Mouse (Mus musculus): ENCODE measurements at regions not wholly inside any gene's neighbourhood (a gene's known extent, or its start where the extent isn't known, plus 50 kb on each side); places are given as distances from the start of the nearest gene placed in this dataset.
A peak's percentile ranks its signal among the peaks of the same experiment; 100 is the strongest.

DNA sequence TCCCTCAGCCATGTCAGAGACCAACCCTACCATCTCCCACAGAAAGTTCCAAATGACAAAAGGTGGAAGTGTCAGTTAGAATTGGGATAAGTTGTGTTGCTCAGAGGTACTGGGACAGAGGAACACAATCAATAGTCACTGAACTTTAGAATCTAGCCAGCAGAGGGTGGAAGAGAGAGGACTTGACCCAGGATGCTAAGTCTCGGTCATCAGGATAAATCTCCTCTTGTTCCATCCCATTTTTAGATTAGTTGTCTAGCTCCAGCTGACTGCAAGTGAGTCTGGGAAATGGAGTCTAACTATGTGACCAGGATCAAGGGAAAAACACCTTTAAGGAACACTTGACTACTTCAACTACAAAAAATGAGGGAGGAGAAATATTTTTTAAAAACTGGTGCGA is 91.5 kb downstream of the Fam84b start:
- no peak for DNase-seq (ENCODE audit: low spot score in 2 of 2)
- intact Hi-C loops (cut with DNase I) = no loop called here

DNA sequence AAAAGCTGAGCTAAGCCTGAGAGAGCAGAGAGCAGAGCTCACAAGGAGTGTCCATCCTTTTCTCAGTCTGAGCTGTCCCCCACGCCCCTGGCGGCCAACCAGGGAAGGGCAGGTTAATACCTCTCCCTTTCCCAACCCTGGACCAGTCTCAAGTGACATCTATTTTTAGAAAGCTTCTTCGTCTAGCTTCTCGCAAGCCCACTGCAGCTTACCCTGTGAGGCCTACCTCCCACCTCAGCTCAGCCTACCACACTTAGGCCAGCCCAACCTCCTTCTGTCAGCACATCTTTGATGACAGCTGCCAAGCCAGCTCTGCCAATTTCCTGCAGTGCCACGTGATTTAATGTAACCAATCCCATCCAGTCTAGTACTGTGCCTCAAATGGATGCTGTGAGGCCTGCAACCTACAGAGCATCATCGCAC is 93.6 kb downstream of the Fam84b start:
- DNase-seq (ENCODE audit: low spot score in 2 of 2) = peak; percentile 6 to 9
- intact Hi-C loops (cut with DNase I) = no loop called here

DNA sequence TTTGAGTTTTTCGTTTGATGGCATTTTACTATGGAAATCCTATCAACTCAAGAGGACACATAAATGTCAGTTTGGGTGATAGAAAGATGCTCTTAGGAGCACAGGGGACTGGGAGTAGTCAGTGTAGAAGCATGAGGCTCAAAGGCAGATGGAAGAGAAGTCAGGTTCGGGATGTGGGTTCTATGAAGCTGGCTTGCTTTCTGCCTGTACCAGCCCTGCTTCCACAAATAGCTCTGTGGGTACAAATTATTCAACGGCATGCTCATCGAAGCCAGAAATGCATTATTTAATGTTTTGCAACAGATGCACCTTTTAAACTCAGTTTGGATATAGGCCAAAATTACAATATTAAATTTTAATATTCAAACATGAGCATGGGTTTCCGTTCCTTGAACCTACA is 99.3 kb downstream of the Fam84b start:
- no peak for DNase-seq (ENCODE audit: low spot score in 2 of 2)
- intact Hi-C loops (cut with DNase I) = no loop called here

DNA sequence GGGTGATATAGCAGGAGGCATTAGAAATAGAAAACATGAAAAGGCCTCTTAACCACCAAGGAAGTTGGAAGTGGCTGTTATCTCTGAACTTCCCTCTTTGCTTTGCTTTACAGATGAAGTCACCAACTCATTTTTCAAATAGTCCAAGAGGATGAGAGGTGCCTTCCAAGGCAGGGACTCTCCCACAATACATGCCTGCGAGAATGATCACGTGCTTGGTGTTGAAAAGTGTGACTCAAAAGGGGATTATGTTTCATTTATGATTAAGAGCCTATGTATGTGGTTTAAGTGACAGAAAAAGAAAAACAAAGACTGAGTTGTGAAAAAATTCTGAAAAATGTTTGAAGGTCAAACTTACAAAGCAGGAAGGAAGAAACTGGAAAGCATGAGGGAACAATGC is 114.0 kb downstream of the Fam84b start:
- intact Hi-C loops (cut with DNase I) = no loop called here
- DNase-seq (ENCODE audit: low spot score in 2 of 2) = no peak

DNA sequence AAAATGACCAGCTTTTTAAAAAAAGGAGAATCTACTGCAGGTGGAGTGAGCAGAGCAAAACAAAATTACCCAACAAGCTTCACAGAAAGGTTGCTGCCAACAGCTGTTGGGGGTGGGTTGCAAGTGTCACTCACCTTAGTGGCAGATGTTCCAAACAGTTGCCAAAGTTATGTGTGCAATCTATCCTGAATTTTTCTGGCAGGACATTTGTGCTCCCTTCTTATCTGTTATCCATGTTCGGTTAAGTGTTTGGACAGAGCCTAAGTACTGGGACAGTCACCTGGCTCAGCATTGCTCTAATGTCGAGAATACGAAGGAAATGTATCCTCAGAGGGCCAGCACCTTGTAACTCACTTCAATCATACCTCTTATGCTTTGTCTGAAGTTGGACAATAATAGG is 115.3 kb downstream of the Fam84b start:
- intact Hi-C loops (cut with DNase I) = no loop called here
- DNase-seq (ENCODE audit: low spot score in 2 of 2) = no peak

DNA sequence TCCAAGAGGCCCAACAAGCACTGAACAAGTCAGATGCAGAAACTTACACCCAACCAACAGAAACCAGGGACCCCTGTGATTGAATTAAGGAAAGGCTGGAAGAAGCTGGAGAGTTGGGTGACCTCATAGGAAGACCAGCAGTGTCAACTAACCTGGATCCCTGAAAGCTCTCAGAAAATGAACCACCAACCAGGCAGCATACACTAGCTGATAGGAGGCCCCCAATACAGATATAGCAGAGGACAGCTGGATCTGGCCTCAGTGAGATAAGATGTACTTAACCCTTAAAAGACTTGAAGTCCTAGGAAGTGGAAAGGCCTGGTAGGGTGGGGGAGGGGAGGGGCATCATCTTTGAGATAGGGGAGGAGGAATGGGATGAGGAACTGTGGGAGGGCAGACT is 121.2 kb downstream of the Fam84b start:
- DNase-seq (ENCODE audit: low spot score in 2 of 2) = no peak
- intact Hi-C loops (cut with DNase I) = no loop called here

DNA sequence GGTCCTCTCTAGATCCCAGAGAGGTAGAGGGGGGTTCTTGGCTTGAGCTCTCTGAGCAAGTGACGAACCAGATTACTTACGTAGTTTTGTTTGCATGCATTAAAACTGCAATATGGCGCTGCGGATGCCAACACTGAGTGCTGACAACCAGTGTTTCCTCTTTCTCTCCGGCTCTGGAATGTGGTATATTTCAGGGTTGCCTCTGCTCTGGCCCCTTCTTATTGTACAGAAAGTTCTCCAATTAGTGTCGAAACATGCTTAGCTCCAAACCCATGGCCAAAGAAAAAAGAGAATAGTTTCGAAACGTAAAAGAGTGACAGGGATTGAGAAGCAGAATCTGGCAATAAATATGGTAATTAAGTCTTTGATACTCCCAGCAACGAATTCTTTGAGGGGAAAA is 124.8 kb downstream of the Fam84b start:
- DNase-seq (ENCODE audit: low spot score in 2 of 2) = no peak
- intact Hi-C loops (cut with DNase I) = no loop called here

DNA sequence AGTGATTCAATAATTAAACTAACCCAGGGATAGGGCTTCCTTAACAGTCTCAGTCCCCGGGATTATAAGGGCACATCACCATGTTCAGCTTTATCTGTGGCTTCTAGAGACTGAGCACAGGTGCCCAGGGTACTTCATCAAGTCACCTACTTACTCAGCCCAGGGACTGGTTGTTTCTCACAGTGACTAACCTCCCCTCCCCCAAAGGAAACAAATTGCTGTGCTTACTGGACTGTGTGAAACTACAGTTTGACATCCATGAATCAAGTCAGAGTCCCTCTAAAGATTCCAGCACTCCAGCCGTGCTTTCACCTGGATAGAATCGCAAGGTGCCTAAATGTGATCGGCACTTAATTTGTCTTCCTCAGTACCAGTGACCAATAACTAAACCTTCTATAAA is 125.2 kb downstream of the Fam84b start:
- intact Hi-C loops (cut with DNase I) = no loop called here
- DNase-seq (ENCODE audit: low spot score in 2 of 2) = no peak

DNA sequence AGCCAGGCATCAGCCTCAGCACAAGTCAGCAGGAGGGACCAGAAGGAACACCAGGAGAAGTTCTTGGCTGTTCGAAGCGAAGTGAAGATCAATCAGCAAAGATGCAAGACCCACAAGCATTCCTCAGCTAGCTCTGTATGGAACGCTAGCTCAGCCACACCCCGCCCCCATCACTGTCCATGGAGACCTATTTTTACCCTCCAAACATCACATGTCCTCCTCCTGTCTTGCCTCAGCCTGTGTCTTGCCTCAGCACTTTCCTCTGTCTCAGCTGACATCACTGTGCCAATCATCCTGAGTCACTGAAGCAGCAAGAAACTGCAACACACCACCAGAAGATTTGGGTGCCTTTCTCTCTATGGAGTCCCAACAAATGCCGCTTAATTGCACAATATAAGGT is 134.2 kb downstream of the Fam84b start:
- DNase-seq (ENCODE audit: low spot score in 2 of 2) = peak in 1 of 2 experiments; percentile 6
- intact Hi-C loops (cut with DNase I) = no loop called here

DNA sequence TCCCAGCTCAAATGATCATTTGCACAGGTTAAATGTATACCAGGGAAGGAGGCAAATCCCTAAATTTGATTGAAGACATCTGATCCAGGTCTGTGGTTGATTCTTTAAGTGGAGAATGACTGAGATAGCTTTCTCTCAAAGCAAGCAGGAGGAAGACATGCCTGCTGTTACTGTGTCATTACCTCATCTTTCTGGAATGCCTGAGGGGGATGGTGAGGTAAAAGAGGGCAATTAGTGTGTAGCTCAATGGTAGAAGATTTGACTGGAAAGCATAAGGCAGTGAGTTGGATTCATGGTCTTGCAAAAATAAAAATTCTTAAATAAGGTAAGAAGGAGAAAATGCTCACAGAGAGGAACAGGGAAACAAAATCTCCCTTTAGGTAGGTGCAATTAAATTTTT is 144.9 kb downstream of the Fam84b start:
- intact Hi-C loops (cut with DNase I) = no loop called here
- no peak for DNase-seq (ENCODE audit: low spot score in 2 of 2)

DNA sequence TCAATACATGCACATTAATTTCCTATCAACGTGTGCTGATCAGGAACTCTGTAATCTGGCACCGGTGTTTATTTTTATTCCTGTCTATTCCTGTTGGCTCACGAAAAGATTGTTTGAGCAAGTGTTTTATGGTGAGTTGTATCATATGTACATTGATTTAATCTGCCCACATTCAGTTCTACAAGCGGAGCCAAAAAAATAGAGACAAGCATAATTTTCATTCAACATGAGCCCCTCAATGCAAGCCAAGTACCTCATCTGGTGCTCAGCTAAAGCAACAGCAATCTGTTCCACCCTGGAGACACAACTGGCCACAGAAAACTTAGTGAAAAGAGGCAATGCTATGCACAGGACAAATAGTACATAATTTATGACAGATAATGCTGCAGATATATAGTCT is 147.6 kb downstream of the Fam84b start:
- DNase-seq (ENCODE audit: low spot score in 2 of 2) = peak in 1 of 2 experiments; percentile 62
- intact Hi-C loops (cut with DNase I) = no loop called here

DNA sequence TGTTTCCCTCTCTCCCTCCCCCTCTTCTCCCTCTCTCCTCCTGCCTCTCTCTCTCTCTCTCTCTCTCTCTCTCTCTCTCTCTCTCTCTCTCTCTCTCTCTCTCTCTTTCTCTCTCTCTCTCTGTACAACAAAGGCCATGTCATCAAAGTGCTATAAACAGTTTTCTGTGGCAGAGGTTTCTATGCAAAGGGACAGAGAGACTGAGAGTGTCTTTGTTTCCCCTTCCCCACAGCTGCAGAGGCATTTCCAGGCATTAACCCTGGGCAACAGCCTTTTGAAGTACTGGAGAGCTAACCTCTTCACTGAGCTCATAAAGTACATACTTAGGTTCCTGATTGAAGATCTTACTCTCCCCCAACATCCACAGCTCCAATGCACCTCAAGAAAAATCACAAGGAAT is 152.3 kb downstream of the Fam84b start:
- intact Hi-C loops (cut with DNase I) = no loop called here
- no peak for DNase-seq (ENCODE audit: low spot score in 2 of 2)

DNA sequence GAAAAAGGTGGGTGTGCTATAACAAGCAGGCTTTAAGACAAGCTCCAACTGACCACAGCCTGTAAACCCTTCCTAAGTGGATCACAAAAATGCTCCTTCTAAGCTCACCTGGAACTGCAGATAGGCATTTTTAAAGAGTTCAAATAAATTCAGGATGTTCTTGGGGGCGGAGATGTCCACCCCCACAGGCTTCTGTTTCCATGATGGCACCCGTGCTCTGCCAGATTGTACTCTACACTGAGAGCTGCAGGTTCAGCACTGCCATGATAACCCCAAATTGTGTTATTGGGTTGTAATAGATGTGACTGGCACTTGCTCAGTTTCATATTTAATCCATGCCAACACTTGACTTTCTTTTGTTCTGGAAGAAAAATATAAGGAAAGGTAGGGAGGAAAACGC is 158.8 kb downstream of the Fam84b start:
- intact Hi-C loops (cut with DNase I) = no loop called here
- DNase-seq (ENCODE audit: low spot score in 2 of 2) = no peak

DNA sequence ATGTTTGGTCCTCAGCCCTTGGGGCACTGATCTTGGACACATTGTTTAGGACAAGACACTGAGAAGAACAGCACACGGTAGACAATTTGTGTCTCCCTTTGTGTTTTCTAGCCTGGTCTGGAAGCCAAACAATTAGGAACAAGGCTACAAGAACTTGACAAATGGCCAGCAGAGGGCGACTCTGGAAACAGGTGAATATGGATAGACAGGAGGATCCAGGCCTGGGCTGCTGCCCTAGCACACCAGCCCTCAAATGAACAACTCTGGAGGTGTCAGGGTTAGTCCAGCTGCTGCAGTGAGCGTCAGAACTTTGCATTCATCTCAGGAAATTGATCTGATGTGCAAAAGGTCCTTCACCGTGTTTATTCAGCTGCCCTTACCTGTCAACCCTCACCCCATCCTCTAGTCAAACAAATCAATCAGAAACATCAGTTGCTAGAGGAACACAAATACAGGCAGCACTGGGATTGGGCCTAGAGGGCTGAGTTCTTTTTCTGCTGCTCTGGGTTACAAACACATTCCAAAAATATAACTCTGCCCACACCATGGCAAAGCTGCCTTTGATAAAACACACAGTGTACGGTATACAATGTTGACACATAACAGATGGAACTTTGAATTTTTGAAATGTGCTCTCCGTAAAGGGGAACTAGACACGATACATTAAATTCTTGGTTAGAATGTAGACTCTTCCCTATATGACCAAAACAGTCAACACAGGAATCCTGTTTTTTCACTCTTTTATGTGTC is 159.7 kb downstream of the Fam84b start:
- intact Hi-C loops (cut with DNase I) = no loop called here
- DNase-seq (ENCODE audit: low spot score in 2 of 2) = peak; percentile 36 to 48

DNA sequence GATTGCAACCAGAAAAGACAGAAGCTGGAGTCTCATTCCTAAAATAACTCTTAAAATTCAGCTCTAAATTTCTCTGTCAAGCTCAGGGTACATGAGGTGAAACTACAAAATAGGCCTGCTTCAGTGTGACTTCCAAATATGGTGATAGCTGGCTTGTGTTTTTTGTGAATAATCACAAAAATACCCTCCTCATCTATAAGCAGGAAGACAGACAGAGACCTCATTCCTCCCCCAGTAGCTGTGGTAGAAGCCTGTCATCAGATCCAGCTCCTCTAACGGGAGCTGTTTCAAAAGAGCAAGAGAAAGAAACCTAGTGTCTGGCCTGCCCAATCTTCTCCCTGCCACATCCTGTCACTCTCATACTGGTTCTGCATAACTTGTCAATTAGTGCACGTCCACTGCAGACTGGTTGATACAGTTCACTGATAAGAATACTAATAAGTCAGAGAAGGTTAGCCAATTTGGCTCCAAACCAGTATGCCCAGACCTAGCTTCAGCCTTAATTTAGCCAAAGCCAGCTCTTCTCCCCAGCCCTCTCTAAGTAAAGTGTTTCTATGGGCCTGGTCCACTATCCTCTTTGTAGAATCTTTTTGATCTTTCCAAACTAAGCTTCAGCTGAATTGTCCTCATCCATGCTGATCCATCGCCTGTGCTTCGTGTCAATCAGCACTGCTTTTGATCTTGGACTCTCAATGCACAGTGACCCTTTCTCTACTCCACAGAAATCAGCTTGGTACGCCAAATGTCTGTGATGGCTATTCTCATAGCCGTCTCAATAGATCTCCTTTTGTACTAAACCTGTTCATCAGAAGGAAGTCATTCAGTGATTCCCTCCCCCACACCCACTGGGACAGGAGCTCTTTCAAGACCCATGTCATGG is 160.6 kb downstream of the Fam84b start:
- intact Hi-C loops (cut with DNase I) = no loop called here
- DNase-seq (ENCODE audit: low spot score in 2 of 2) = peak; percentile 25 to 42

DNA sequence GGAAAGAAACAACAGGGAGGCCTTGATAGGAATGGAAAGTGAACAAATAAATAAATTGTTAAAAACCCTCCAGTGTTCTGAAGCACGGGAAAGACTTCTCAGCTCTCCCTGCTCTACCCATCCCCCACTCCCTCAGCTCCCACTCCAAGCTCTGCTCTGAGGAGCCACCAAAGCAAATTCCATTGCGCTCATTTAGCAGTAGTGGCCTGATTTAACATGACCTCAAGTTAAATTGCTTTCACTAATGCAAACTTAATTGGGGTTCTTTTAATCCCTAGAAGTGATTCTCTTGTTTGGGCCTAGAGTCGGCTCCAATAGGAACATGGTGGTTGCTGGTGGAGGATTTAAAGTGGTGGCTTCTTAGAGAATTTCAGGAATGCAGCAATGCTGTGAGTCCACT is 161.4 kb downstream of the Fam84b start:
- intact Hi-C loops (cut with DNase I) = no loop called here
- no peak for DNase-seq (ENCODE audit: low spot score in 2 of 2)

DNA sequence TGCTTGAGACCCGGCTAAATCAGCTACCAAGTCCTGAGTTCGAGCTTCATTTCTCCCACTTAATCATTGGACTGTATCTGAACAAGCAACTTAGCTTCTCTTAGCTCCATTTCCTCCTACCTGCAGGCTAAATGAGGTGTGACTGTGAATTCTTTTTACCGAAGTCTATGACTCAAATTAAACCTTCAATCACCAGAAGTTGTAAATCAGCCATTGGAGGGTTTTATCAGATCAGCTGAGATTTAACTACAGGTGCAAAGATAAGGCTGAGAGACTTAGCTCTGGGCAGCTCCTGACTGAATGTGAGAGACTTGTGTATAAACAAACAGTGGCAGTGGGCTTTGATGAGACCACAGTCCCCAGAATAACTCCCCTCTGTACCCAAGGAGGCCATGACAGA is 176.2 kb downstream of the Fam84b start:
- intact Hi-C loops (cut with DNase I) = no loop called here
- no peak for DNase-seq (ENCODE audit: low spot score in 2 of 2)

DNA sequence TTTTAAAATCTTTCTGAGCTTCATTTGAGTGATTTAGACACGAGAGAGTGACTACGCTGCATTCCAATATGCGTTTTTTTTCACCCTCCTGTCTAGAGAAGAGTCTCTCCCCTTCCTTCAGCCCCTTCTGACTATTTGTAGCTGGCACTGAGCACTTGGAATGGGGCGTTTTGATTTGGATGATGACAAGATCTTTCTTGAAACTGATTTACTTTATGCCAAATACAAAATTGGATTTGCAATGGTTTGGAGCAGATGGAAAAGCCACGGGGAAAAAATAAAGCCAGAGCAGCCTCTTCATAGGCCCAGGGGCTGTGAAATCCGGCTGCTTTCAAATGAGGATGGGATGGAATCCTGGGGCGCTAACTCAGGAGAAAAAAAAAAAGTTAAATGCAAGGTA is 196.0 kb downstream of the Fam84b start:
- peak; percentile 3 to 17 for DNase-seq (ENCODE audit: low spot score in 2 of 2)
- intact Hi-C loops (cut with DNase I) = no loop called here

DNA sequence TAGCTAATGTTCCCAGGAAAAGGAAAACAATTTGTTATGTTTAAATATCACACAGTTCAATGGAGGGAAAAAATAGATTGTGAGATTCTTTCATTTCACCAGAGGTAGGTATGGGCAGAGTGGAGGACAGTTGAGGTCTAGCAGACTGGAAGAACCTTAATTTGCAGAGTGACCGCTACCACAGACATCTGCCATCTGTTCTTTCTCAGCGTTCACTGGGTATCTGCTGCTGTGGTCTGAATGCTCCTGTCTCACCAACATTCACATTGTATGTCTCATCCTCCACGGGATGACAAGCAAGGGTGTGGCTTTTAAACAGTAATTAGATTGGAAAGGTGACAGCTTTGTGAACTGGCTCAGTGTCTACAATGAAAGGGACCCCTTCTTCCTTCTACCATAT is 198.5 kb downstream of the Fam84b start:
- intact Hi-C loops (cut with DNase I) = no loop called here
- no peak for DNase-seq (ENCODE audit: low spot score in 2 of 2)

DNA sequence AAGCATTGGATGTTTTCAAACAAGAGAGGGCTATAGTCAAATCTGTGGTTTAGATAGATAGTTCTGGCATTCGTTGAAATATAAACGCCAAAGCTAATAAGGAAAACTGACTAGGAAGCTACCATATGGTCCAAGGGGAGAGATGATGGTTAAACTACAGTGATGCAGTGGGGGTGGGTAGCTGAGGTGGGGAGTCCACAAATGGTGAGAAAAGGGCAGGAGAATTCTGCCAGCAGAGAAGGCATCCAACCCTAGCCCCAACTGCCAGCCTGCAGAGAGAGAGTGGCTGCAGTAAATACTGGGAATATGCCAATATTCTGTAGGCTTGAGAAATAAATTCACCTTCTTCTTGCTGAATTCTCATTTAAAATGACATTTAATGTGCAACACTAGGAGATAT is 204.3 kb downstream of the Fam84b start:
- intact Hi-C loops (cut with DNase I) = no loop called here

DNA sequence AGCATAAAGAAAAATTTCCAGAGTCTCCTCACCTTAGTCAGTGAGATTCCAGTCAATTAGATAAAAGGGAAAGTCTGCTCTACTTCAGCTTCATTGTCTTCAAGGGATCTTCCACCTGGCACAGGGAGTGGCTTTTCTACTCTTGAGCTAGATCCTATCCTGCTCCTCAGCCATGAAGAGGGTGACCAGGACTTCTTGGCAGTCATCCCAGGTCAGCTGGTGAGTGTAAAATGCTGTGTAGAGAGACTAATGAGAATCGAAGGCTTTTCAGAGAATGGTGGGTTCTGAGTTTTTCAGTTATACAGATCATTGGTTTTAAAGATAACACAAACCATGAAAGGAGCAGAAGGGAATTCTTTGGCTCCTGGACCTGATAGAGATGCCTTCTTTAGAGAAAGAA is 211.8 kb downstream of the Fam84b start:
- no peak for DNase-seq (ENCODE audit: low spot score in 2 of 2)
- intact Hi-C loops (cut with DNase I) = no loop called here

More for the DNA sequence above, 204.3 kb downstream of the Fam84b start:
- DNase-seq (ENCODE audit: low spot score in 2 of 2) = no peak
